ENCODE assay signal across 8 mouse cellular contexts in the genomic region with DNA sequence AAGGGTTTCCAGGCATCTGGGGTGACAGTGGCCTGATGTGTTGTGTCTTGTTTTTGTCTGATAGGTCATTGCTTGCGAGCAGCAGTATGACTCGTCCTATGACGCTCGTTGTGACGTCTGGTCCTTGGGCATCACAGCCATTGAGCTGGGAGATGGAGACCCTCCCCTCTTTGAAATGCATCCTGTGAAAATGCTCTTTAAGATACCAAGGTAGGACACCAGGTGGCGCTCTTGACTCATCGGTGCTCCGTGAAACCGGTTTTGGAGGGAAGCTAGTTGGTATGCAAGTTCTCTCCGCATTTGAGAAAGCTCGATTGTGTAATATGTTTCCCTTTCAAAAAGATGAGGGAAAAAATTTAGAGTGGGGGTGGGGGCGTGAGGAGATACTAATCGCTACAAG.
DNase-seq lines count a peak whose midpoint lies in the region; TF ChIP-seq lines count a peak whose summit lies in the region.

No protein-coding gene starts in this region.

- peak overlapping the region; percentile 32; the same call in 1 of the 2 replicates for H3K4me3 ChIP-seq in gastrocnemius, adult 2 months
- H3K4me3 ChIP-seq in left cerebral cortex, adult 2 months = no peak overlapping the region
- H3K4me3 ChIP-seq in midbrain, embryonic 10.5 days = peak overlapping the region; percentile 39

- H3K36me3 ChIP-seq in midbrain, embryonic 10.5 days = no peaks in the 10 kb centered on the region

- H3K27me3 ChIP-seq in midbrain, embryonic 10.5 days (ENCODE audit: low read depth, poor library complexity, severe bottlenecking) = peaks cover 64% of the 10 kb centered on the region

- intact Hi-C loops in gastrocnemius, adult 2 months (cut with DNase I) = loop anchor here (10.0 kb wide), 1 partner anchor 438 kb away; no protein-coding TSS in a partner anchor
- intact Hi-C loops in left cerebral cortex, adult 2 months (cut with DNase I) = loop anchor here (1.0 to 5.0 kb wide), 4 partner anchors 41 to 432 kb away; a partner anchor contains a TSS

- no peak overlapping the region for H3K27ac ChIP-seq in gastrocnemius, adult 2 months
- H3K27ac ChIP-seq in left cerebral cortex, adult 2 months = peak overlapping the region; percentile 53; the same call in 1 of the 2 replicates
- H3K27ac ChIP-seq in midbrain, embryonic 10.5 days (replicated peaks) = no peak overlapping the region

- peak; percentile 82 for TF ChIP-seq CTCF in gastrocnemius, adult 2 months (IDR thresholded peaks at IDR 0.05)
- TF ChIP-seq CTCF in left cerebral cortex, adult 2 months (IDR thresholded peaks at IDR 0.05) = peak; percentile 85

- no peaks in the 10 kb centered on the region for H3K9me3 ChIP-seq in midbrain, embryonic 10.5 days (replicated peaks)

- peaks cover 23% of the 10 kb centered on the region for H3K4me1 ChIP-seq in midbrain, embryonic 10.5 days

- peak; percentile 88 for DNase-seq in R1 (ENCODE audit: low read depth, low spot score)
- DNase-seq in cerebellum, postnatal 25 days = peak; percentile 62 to 82
- peak; percentile 52 for DNase-seq in gastrocnemius, adult 2 months
- peak; percentile 91 for DNase-seq in hindlimb bud, embryonic 11.5 days (ENCODE audit: extremely low spot score, low read depth, low spot score)
- DNase-seq in left cerebral cortex, adult 2 months (ENCODE audit: extremely low spot score in 1 of 2, low spot score in 2 of 2) = peak; percentile 86 to 90
- peak; percentile 86 for DNase-seq in midbrain, embryonic 10.5 days (ENCODE audit: low spot score)
- DNase-seq in right cerebral cortex, postnatal 36 days (ENCODE audit: low spot score in 2 of 2) = peak; percentile 75 to 76
- peak; percentile 39 to 82 for DNase-seq in urinary bladder, postnatal 4 days (ENCODE audit: low spot score in 2 of 2)

- under 1% methylated on average over 13 of the region's 13 CpGs for WGBS in midbrain, embryonic 10.5 days
